Mouse (Mus musculus) spleen, postnatal 10 days (tissue): ENCODE data around the gene Shoc2.

Source experiments
- DNase-seq, 2 experiments: peaks; one replicate each; pipeline ENCODE4 v3.0.0; 2021 to 2022; ENCODE audit warnings: low spot score in 2 of 2

Shoc2 gene

GRCm38 (mm10) chr19:54015503-54015902 is 71.4 kb downstream of the Shoc2 start:
- DNase-seq, result no peak

GRCm38 (mm10) chr19:54035100-54035499 is 91.0 kb downstream of the Shoc2 start:
- DNase-seq, result no peak

GRCm38 (mm10) chr19:54039441-54039840 is 95.3 kb downstream of the Shoc2 start:
- DNase-seq, result no peak

GRCm38 (mm10) chr19:54040356-54041028 is 96.4 kb downstream of the Shoc2 start:
- no peak for DNase-seq

GRCm38 (mm10) chr19:54041029-54041367 is 96.9 kb downstream of the Shoc2 start:
- no peak for DNase-seq

- no peak for DNase-seq
These were observed 99.7 kb downstream of the Shoc2 start, which contains the start of gene Adra2a for GRCm38 (mm10) chr19:54043851-54044250. TSS of gene Adra2a (plus strand) at chr19:54044151.

GRCm38 (mm10) chr19:54044507-54045371 is 100.6 kb downstream of the Shoc2 start:
- peak; percentile 22 to 51 for DNase-seq

- DNase-seq, result peak; percentile 7 to 19
These were observed 101.3 kb downstream of the Shoc2 start for GRCm38 (mm10) chr19:54045412-54045811.

GRCm38 (mm10) chr19:54045931-54046683 is 102.0 kb downstream of the Shoc2 start:
- peak; percentile 15 to 27 for DNase-seq

GRCm38 (mm10) chr19:54046684-54047070 is 102.6 kb downstream of the Shoc2 start:
- peak in 1 of 2 experiments; percentile 17 for DNase-seq

- DNase-seq, result peak in 1 of 2 experiments; percentile 24
These were observed 103.4 kb downstream of the Shoc2 start for GRCm38 (mm10) chr19:54047386-54048050.

- DNase-seq, result no peak
These were observed 104.2 kb downstream of the Shoc2 start for GRCm38 (mm10) chr19:54048161-54048885.

- peak in 1 of 2 experiments; percentile 14 for DNase-seq
These were observed 107.5 kb downstream of the Shoc2 start for GRCm38 (mm10) chr19:54051651-54052050.

- no peak for DNase-seq
These were observed 111.7 kb downstream of the Shoc2 start for GRCm38 (mm10) chr19:54055845-54056244.

GRCm38 (mm10) chr19:54068447-54068846 is 124.3 kb downstream of the Shoc2 start:
- no peak for DNase-seq

GRCm38 (mm10) chr19:54070521-54070920 is 126.4 kb downstream of the Shoc2 start:
- no peak for DNase-seq

GRCm38 (mm10) chr19:54072233-54072800 is 128.2 kb downstream of the Shoc2 start:
- no peak for DNase-seq

GRCm38 (mm10) chr19:54076362-54077349 is 132.6 kb downstream of the Shoc2 start:
- no peak for DNase-seq

- DNase-seq, result no peak
These were observed 137.2 kb downstream of the Shoc2 start for GRCm38 (mm10) chr19:54081303-54081702.
